Mouse (Mus musculus) erythroblast, embryonic 14.5 days (primary cell): ENCODE data around the gene Vps26c.

Source experiments
- GATA1 ChIP-seq: IDR thresholded peaks from 2 replicates; pipeline ENCODE4 v1.6.1; 2012; ENCODE audit warnings: low read length, inconsistent platforms, mixed read lengths
- TAL1 ChIP-seq: IDR thresholded peaks from 3 replicates; pipeline ENCODE4 v1.6.1; 2012; ENCODE audit warnings: low read length, inconsistent platforms, mixed read lengths

DNA sequence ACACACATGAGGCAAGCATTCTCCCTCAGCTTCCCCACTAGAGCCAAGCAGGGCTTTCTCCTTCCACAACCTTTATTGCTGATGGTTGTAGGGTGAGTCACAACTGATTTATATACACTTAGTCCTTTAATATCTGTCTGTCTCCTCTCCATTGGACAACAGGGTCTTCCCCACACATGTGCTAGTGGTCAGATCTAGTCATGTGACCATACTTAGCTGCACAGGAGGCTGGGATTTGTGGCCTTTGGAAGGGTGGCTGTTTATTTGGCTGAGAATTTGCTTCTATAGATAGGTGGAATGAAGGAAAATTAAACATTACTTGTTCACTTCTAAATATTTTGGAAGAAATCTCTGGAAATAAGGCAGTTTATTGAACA, 48.1 kb upstream of the Vps26c start:
- TF ChIP-seq TAL1 (no peak), GATA1 (no peak)
